Mouse (Mus musculus) small intestine, adult 2 months (tissue): ENCODE results near the gene Nenf.

Experiments
- CTCF ChIP-seq: fragments of 200-500 bp; IDR thresholded peaks from 2 replicates; pipeline ENCODE4 v1.5.1; 2012; ENCODE audit warnings: low read depth, mild to moderate bottlenecking, control low read depth, inconsistent platforms, low read length, moderate library complexity, mixed read lengths; ENCODE audit not compliant: insufficient replicate concordance, insufficient read length; ENCODE audit errors: extremely low read depth
- POLR2A ChIP-seq: fragments of 200-500 bp; IDR thresholded peaks from 2 replicates; pipeline ENCODE4 v1.6.1; 2012; ENCODE audit warnings: low read depth, mild to moderate bottlenecking, control low read depth, inconsistent platforms, low read length, moderate library complexity

DNA sequence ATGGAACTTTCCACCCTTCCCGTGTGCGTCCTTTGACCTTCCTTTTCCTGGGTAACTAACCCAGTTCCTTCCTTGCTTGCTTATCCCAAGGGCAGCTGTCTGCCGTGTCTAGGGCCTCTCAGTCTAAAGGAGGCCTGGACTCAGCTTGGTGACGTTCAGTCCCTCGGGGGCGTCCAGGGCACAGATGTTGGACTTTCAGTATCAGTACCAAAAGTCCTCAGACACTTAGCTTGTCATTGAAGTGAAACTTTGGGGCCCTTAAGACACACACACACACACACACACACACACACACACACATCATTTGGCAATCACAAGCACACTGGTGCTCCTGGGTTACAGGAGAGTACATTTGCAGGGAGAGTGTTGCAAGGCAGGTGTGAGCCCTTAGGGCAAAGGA is 13.8 kb downstream of the Nenf start:
- no peak for TF ChIP-seq POLR2A
- TF ChIP-seq CTCF, result no peak
